Mouse (Mus musculus) adipocyte (in vitro differentiated cells): ENCODE measurements around the gene Gm28372.

Experiments used
- DNase-seq: peaks from one replicate; pipeline ENCODE4 v3.0.0-alpha.2; 2016; ENCODE audit warnings: low spot score

Gm28372 gene

DNA sequence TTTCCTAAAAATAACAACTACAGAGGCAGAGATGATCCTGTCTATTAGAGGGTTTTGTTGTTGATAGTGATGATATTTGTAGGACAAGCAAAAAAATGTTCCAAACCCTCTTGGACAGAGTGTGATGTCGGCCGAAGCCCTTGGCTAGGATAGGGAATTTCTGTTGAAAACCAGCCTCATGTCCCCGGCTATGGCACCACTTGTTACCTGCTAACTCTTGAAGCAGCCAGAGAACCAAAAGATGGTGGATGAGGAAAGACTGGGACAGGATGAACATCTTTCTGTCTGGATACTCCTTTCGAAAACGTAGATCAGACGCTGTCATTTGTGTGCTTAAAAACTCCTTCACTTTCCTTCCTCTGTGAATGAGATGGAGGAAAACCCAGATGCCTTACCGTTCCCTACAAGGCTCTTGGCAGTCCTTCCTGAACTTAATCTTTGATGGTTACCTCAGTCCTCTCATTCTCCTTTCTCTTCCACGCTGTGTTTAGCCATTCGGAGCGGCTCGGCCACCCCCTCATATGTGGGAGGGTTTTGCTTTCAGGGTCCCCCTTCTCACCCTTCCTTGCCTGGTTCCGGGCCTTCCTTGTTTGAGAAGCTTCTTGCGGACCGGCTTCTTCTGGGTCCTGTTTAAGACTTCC is 46.2 kb downstream of the Gm28372 start:
- no peak for DNase-seq

DNA sequence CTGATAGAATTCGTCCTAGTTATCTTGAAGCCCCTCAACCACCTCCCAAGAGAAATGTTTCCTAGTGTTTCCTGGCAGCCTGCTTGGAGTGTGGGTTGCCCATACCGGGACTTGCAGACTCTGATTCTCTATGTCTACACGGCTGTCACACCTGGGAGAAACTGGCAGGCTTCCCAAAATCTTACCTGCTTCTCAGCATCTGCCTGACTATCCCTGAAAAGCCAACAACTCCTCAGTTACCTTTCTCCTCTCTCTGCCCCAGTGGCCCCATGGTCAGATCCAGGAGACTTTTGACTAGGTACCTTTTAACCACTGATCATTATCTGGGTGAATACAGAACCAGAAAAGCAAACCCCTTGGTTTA is 46.7 kb downstream of the Gm28372 start:
- no peak for DNase-seq

DNA sequence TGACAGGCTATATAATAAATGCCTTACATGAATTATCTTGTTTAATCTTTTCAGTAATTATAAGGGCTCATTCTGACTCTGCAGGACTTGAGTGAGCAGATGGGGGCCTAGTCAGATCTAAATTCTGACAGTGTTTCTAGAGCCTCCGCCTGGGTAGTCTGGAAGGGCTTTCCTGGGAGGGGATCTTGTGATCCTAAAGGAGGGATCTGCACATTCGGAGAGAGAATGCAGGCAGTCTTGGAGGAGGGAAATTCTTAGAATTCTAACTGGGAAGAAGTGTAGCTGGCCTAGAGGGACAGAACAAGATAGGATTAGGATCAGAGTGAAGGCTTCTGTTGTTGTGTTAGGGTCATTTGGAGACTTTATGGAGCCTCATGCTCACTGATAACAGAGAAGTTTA is 47.2 kb downstream of the Gm28372 start:
- no peak for DNase-seq

- no peak for DNase-seq
Measured at GRCm38 (mm10) chr2:130453421-130453820, 48.4 kb downstream of the Gm28372 start.

DNA sequence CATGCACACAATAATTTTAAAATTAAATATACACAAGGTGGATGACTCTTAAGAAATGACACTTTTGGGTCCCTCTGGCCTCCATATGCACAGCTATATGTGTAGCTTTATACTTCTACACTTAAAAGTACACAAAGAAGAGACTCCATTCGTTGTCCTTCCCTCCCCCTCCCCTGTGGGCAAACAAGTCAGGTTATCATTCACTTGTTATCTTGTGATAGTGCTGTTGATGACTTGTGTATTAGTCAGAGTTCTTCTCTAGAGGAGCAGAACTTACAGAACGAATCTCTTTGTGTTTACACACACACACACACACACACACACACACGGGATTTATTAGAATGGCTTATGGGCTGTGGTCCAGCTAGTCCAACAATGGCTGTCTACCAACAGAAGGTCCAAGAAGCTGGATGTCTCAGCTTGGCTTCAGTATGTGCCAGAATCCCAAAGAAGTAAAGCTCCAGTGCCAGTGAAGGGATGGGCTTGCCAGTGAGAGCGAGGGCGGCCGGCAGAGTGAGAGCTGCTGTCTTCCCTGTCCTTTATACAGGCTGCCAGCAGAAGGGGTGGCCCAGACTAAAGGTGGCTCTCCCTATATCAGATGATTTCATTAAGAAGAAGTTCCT is 49.8 kb downstream of the Gm28372 start:
- DNase-seq: peak; percentile 88
